Mouse (Mus musculus) bone marrow macrophage, adult 2 months (primary cell): ENCODE measurements around the gene Rufy3. TPM values are rescaled to one million over a fixed set of nuclear protein-coding genes. Genes with fewer than 3 reads are reported as not detected.

Experiments used
- H3K27ac ChIP-seq: 2 replicates; pipeline ENCODE4 v1.5.1; 2012; ENCODE audit warnings: low read depth, low read length; ENCODE audit not compliant: insufficient read depth
- H3K4me1 ChIP-seq: 2 replicates; pipeline ENCODE4 v1.6.1; 2012; ENCODE audit warnings: low read length; ENCODE audit not compliant: control insufficient read depth, insufficient read depth
- H3K4me3 ChIP-seq: 2 replicates; pipeline ENCODE4 v1.5.1; 2012; ENCODE audit warnings: mild to moderate bottlenecking, low read length, moderate library complexity; ENCODE audit not compliant: insufficient read depth
- CTCF ChIP-seq: IDR thresholded peaks from 2 replicates; pipeline ENCODE4 v1.5.1; 2012; ENCODE audit warnings: low read depth, mild to moderate bottlenecking, low read length, moderate library complexity
- POLR2A ChIP-seq: IDR thresholded peaks from 2 replicates; pipeline ENCODE4 v1.6.1; 2012; ENCODE audit warnings: mild to moderate bottlenecking, low read depth, low read length, borderline replicate concordance
- polyA plus RNA-seq: library from polyadenylated mRNA; stranded (reverse); fragments of >200 nt; gene quantifications from 2 replicates; pipeline ENCODE4 v1.2.4, GENCODE M21; 2012; ENCODE audit not compliant: missing spikeins, insufficient read depth, insufficient read length

Gene Rufy3
- polyA plus RNA-seq, 1 experiment, result 38.1 TPM

DNA sequence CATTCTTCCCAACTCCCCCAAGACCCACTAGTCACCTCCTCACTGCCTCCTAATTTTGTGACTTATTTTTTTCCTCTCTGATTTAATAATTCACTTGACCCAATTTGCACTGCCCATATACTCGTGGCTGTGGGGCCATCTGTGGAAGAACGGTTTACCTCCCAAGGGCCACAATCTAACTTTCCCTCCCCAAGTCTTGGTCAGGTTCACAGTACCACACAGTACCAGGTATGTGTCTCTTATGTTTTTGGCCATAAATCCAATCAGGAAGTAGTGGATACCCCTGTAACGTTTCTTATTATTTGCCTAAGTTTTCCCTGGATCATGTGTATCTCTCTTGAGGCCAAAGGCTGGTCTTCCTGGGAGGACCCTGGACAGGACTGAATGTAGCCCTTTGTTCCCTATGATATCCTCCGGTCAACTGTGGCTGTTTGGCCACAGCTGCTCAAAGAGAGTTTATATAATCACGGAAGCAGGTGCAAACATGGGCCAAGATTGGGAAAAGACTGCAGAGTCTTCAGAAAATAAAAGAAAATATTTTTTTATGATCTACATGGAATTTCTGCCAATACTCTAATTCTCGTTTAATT lies 126.8 kb downstream of the Rufy3 start:
- TF ChIP-seq CTCF, result no peak
- TF ChIP-seq POLR2A, result no peak
- Histone ChIP-seq H3K4me1 (no peaks in the 10 kb centered on the region), H3K4me3 (no peak overlapping the region), H3K27ac (no peak overlapping the region)

DNA sequence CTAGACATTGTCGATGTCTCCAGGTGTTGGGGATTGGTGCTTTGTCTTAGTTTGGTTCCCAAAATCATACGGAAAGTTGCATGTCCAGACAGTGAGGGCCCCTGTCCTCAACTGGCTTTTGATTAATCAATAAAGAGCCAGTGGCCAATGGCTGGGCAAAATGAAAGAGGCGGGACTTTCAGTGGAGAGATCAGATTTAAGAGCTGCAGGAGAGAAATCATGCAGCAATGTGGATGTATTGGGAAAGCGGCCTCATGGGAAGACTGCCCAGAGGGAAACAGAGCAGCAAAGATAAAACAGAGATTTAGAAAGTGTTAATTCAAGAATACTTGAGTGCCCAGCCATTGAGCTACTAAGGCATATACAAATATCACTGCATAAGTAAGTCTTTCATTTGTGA lies 127.7 kb downstream of the Rufy3 start:
- no peak for TF ChIP-seq CTCF
- no peak for TF ChIP-seq POLR2A
- H3K27ac ChIP-seq, result no peak overlapping the region
- no peaks in the 10 kb centered on the region for H3K4me1 ChIP-seq
- no peak overlapping the region for H3K4me3 ChIP-seq

DNA sequence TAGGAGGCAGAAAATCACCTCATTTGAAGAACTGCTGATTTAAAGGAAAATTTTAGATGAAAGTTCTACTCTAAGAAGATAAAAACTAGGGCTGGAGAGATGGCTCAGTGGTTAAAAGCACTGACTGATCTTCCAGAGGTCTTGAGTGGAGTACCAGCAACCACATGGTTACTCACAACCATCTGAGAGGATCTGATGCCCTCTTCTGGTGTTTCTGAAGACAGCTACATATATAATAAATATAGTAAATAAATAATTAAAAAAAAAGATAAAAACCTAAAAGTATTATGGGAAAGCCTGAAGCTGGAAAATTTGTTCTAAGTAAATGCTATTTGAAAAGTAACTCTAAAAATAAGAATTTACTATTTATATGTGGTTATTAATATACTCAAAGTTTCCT lies 128.2 kb downstream of the Rufy3 start:
- TF ChIP-seq CTCF (no peak), POLR2A (no peak)

DNA sequence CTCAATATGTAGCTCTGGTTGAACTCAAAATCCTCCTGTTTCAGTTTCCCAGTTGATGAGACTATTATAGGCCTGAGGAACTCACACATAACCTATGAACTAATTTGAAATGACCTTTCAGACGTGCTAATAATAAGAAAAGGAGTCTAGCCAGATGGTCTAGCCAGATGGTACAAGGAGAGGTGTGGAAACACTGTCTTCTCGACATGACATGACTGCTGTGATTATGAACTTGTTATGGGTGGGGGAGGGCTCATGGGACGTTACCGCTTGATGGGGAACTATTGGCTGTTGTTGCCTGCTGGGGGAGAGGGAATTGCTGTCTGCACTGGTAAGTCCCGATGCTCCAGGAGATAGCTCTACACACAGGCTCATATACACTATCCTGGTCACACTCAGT lies 132.5 kb downstream of the Rufy3 start:
- TF ChIP-seq CTCF, result no peak
- TF ChIP-seq POLR2A, result no peak
- Histone ChIP-seq H3K4me1 (peaks cover 6% of the 10 kb centered on the region), H3K27ac (no peak overlapping the region), H3K4me3 (no peak overlapping the region)

More for the DNA sequence above, 128.2 kb downstream of the Rufy3 start:
- Histone ChIP-seq H3K4me1 (no peaks in the 10 kb centered on the region), H3K27ac (no peak overlapping the region), H3K4me3 (no peak overlapping the region)

DNA sequence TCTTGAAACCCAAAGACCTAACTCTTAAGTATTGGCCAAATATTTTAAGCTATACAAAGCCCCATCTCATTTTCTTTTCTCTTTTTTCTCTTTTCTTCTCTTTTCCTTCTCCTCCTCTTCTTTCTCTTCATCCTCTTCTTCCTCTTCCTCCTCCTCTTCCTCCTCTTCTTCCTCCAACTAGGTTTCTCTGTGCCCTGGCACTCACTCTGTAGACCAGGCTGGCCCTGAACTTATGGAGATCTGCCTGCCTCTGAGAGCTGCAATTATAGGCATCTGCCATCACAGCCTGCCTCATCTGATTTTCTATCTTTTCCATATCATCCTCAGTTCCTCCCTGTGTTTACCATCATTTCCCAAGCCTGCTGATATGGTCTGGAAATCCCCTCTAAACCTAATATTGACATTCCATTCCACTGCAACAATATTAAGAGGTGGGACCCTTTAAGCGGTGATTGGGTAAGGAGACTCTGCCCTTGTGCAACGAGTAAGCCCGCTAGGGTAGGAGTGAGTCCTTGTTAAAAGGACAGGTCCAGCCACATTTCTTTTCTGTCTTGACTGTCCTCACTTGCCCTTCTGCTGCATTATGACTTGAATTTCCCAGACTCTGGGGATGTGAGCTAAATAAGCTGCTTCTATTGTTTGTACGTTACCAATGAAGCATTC lies 134.5 kb downstream of the Rufy3 start:
- H3K27ac ChIP-seq, result no peak overlapping the region

More for the DNA sequence above, 134.5 kb downstream of the Rufy3 start:
- peaks cover 6% of the 10 kb centered on the region for H3K4me1 ChIP-seq
- H3K4me3 ChIP-seq, result no peak overlapping the region
- TF ChIP-seq POLR2A (no peak), CTCF (no peak)

Other genes with a start within 250 kb of the Rufy3 start
- gene Prol1, start 247.7 kb upstream of the Rufy3 start, polyA plus RNA-seq, result not detected in 2 replicates
- not detected in 2 replicates for gene Amtn, start 188.9 kb upstream of the Rufy3 start, polyA plus RNA-seq
- not detected in 2 replicates for gene Ambn, start 109.0 kb upstream of the Rufy3 start, polyA plus RNA-seq
- not detected in 2 replicates for gene Enam, start 77.1 kb upstream of the Rufy3 start, polyA plus RNA-seq
- 0.40 TPM in 1 of 2 replicates, not detected in the other for gene Jchain, start 37.1 kb upstream of the Rufy3 start, polyA plus RNA-seq
- 87.5 and 105 TPM in 2 replicates for gene Utp3, start 10.6 kb upstream of the Rufy3 start, polyA plus RNA-seq
- 61.4 and 64.5 TPM in 2 replicates for gene Grsf1, start 111.1 kb downstream of the Rufy3 start, polyA plus RNA-seq
- 24.1 and 24.8 TPM in 2 replicates for gene Mob1b, start 155.8 kb downstream of the Rufy3 start, polyA plus RNA-seq
- 100 and 105 TPM in 2 replicates for gene Dck, start 200.0 kb downstream of the Rufy3 start, polyA plus RNA-seq